Mouse (Mus musculus): Measurements from ENCODE around the gene Cit.
A peak's percentile ranks its signal among the peaks of the same experiment; 100 is the strongest.

Gene Cit

GRCm38 (mm10) chr5:116011700-116012099 lies 166.6 kb downstream of the Cit start:
- no peak for DNase-seq (ENCODE audit: low spot score)

GRCm38 (mm10) chr5:116012503-116012902 lies 167.4 kb downstream of the Cit start:
- no peak for DNase-seq (ENCODE audit: low spot score)

GRCm38 (mm10) chr5:116013821-116014220 lies 168.7 kb downstream of the Cit start:
- DNase-seq (ENCODE audit: low spot score) = no peak

GRCm38 (mm10) chr5:116014237-116014636 lies 169.2 kb downstream of the Cit start:
- DNase-seq (ENCODE audit: low spot score) = no peak

GRCm38 (mm10) chr5:116016542-116016941 lies 171.5 kb downstream of the Cit start:
- DNase-seq (ENCODE audit: low spot score) = no peak

DNA sequence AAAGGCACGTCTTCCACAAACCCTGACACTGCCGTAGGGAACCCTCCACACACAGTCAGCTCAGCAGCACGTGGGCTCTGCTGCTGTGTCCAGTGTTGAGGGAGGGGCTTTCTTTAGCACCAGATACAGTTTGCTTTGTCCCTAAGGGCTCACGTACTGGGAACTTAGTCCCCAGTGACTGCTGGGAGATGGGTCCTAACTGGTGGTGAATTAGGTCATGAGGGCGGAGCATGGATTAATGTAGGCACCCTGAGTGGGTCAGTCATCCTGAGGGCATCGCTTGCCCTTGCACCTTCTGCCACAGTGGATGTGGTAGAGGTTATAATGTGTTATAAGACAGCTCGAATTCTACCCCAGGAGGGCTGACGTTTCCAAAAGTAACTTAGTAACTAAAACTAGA lies 172.3 kb downstream of the Cit start:
- DNase-seq (ENCODE audit: low spot score) = no peak

- no peak for DNase-seq (ENCODE audit: low spot score)
These were observed 173.1 kb downstream of the Cit start for GRCm38 (mm10) chr5:116018196-116018595.

GRCm38 (mm10) chr5:116018784-116019183 lies 173.7 kb downstream of the Cit start:
- DNase-seq (ENCODE audit: low spot score) = no peak

DNA sequence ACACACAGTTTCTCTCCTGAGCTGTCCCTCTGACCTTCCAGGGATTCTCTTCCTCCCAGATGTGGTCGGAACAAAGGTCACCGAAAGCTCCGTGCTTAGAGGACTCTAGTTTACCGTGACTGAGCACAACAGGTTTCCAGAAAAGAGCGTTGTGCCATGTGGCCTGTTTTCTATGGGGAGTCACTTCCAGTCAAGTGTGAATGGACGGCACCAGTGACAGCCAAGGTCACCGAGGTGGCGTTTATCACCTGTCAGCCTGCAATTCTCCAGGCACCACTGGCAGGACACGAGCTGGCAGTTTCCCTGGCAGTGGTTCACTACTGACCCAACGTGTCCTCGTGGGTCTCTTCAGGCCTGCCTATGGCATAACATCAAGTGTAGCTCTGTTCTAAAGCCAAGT lies 174.3 kb downstream of the Cit start:
- no peak for DNase-seq (ENCODE audit: low spot score)

GRCm38 (mm10) chr5:116021552-116021951 lies 176.5 kb downstream of the Cit start:
- DNase-seq (ENCODE audit: low spot score) = no peak

GRCm38 (mm10) chr5:116022131-116022530 lies 177.1 kb downstream of the Cit start:
- no peak for DNase-seq (ENCODE audit: low spot score)

DNA sequence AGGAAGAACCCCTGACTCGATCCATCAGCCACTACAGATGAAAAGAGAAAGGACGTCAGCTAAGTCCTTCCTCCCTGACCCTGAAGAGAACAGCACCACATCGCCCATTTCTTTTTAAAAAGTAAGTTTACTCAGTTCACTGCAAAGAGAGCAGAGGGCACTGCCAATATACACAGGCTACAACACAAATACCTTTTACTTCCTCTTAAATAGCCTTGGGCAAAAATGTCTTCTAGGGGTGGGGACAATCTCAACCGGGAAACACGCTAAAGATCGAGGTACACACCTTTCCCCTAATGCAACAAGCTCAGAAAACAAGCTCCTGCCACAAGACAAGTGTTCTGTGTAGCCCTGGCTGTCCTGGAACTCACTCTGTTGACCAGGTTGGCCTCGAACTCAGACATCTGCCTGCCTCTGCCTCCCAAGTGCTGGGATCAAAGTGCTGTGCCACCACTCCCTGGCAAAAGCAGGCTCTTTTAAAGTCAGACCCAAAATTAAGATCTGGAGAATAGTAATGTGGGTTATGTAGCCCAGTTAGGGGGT lies 177.7 kb downstream of the Cit start:
- DNase-seq (ENCODE audit: low spot score) = no peak

DNA sequence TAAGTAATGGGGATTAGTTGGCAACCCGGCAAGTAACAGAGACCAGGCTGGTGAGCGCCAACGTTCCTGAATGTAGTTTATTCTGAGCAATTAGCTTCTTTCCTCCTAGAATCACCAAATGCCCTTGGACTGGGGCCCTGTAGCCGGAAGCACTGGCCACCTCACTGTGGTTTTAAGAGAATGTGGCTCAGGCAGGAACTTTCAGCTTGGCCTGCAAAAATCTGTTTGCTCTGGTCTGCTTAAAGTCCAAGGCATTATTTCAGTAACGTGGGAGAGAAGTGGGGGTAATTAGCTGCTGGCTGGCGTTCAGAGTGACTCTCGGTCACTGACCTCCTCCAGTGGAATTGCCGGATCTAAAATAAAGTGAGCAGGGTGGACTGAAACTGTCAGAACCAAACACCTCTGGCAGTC lies 178.2 kb downstream of the Cit start:
- DNase-seq (ENCODE audit: low spot score) = no peak

- no peak for DNase-seq (ENCODE audit: low spot score)
These were observed 178.8 kb downstream of the Cit start for GRCm38 (mm10) chr5:116023821-116024284.

DNA sequence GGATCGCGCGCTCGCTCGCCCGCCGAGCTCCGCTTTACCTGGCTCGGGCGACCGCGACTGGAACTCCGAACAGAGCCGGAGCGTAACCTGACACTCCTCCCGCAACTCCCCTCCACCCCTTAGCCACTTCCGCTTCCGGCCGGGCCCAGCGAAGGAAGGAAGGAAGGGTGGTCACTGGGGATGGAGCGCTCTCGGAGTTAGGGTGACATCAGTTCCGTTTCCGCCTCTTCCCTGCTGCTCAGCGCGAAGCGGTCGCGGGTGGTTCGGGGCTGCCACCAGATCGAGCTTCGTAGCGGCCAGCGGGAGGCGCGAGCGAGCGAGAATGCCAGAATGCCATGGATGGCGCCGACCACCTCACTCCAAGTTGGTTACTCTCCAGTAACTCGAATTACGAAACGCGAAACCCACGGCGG lies 179.3 kb downstream of the Cit start, which contains the start of gene Prkab1:
Gene Prkab1 (minus strand): TSS at position 182 of the 413 bp plus-strand sequence.
- DNase-seq (ENCODE audit: low spot score) = peak; percentile 90

GRCm38 (mm10) chr5:116026107-116026506 lies 181.0 kb downstream of the Cit start:
- DNase-seq (ENCODE audit: low spot score) = no peak

DNA sequence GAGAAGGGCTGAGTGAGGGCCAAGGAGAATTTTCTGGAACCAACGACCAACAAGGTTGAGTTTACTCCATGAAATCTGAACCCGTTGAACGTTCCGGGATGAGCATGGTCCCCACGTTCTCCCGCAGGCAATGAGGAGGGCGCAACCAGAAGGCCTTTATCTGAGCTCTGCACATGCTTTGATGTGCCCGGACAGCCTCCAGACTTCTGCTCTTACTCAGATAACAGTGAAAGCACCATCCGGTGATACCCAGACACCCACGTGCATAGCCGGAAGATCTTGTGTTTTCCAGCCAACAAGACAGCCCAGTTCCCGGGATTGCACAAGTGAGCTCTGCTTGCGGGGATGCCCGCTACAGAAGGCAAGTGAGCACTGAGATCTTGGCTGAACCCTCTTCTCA lies 181.5 kb downstream of the Cit start:
- DNase-seq (ENCODE audit: low spot score) = no peak

DNA sequence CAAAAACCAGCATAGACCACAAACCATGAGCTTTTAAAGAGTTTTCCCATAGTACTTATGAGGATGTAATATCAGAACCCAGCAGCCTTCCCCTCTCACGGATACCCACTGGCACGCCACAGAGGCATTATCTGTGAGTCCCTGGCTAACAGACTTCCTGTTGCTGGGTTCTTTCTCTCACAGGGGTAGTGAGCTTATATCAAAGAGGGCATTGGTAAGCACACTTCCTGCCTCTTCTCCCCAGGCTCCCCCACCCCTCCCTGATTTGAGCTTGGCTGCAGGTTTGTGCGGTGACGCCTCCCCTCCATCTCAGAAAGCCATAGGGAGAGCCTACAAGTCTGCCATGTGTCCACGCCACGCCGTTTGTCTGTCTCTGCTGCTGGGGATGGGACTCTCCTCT lies 184.0 kb downstream of the Cit start:
- no peak for DNase-seq (ENCODE audit: low spot score)

DNA sequence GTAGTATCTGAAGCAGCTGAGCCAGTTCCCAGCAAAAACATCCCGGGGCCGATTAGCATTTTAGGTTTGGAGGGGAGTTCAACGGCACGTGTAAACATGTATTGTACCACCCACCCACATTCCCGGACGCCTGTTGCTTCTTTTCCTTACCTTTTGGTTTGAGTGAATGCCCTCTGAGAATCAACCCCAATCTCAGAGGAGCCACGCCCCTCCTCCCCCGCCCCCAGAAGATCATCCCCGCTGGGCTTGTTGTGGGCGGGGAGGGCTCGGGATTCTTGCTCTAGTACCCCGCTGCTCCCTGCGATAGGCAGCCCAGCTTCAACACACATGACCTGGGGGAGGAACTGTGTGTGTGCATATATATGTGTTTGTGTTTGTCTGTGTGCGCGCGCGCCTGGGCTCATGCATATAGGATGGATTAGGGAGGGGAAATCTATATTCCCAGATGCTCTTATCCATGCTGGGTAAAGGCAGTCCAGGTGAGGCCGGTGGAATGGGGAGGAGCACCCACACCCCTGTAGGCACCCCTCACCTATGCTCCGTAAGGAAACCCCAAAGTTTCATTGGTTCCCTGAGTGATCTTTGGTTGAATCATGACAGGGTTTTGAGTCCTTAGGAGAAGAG lies 185.6 kb downstream of the Cit start:
- no peak for DNase-seq (ENCODE audit: low spot score)

DNA sequence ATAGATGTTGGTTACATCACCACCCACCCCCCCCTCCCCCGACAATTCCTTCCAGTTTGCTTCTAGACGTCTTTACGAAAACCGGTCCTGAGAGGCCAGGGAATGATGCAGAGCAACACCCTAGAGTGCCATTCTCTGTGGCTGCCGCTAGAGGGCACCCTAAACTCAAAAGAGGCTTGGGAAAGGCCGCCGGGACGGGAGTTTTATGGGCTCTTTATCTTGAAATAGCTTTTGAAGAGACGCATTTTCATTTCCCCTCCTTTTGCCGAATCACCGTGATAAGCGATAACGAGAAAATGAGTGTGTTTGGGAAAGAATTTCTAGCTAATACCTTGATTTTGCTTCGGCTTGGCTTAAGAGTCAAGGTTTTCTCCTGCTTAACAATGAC lies 186.1 kb downstream of the Cit start:
- peak; percentile 68 for DNase-seq (ENCODE audit: low spot score)

DNA sequence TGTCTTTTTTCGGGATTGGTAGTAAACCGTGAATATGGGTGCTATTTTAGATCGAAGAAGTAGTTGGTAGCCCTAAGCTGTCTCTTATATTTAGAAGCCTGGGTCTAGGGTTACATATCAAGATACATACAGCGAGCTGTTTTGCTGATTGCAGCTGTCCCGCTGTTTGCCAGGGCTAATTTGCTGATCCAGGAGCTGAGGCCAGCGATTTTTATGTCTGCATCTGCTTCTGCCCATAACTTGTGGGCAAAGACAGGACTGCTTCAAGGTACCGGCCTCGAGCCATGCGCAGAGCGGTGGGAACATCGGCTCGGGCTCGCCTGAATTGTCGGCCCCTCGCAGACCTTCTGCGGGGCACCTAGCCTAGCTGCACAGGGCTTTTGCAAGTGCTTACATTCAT lies 191.4 kb downstream of the Cit start:
- DNase-seq (ENCODE audit: low spot score) = no peak

- DNase-seq (ENCODE audit: low spot score) = no peak
These were observed 192.7 kb downstream of the Cit start for GRCm38 (mm10) chr5:116037731-116038130.

- DNase-seq (ENCODE audit: low spot score) = no peak
These were observed 194.6 kb downstream of the Cit start for GRCm38 (mm10) chr5:116039706-116040105.

GRCm38 (mm10) chr5:116042241-116042640 lies 197.2 kb downstream of the Cit start:
- no peak for DNase-seq (ENCODE audit: low spot score)

Data from testis, postnatal 14 days (tissue).